Mouse (Mus musculus) B cell, adult 2 months (primary cell): Measurements from ENCODE around the gene Srgap3.
A peak's percentile ranks its signal among the peaks of the same experiment; 100 is the strongest.

Experiments
- DNase-seq, 2 experiments: peaks; one replicate each; pipeline ENCODE4 v3.0.0; 2022

The Srgap3 gene

GRCm38 (mm10) chr6:112809658-112810520, 137.2 kb downstream of the Srgap3 start:
- no peak for DNase-seq

- DNase-seq = no peak
Measured at GRCm38 (mm10) chr6:112808738-112809137, 138.3 kb downstream of the Srgap3 start.

- DNase-seq = no peak
Measured at GRCm38 (mm10) chr6:112801917-112802316, 145.1 kb downstream of the Srgap3 start.

GRCm38 (mm10) chr6:112798378-112798777, 148.7 kb downstream of the Srgap3 start:
- no peak for DNase-seq

GRCm38 (mm10) chr6:112796607-112797006, 150.5 kb downstream of the Srgap3 start:
- DNase-seq = no peak

- no peak for DNase-seq
Measured at GRCm38 (mm10) chr6:112793887-112794286, 153.2 kb downstream of the Srgap3 start.

- no peak for DNase-seq
Measured at GRCm38 (mm10) chr6:112789901-112790300, 157.2 kb downstream of the Srgap3 start.

GRCm38 (mm10) chr6:112788617-112789016, 158.4 kb downstream of the Srgap3 start:
- DNase-seq = no peak

GRCm38 (mm10) chr6:112788174-112788573, 158.9 kb downstream of the Srgap3 start:
- no peak for DNase-seq

- DNase-seq = no peak
Measured at GRCm38 (mm10) chr6:112781409-112782093, 165.5 kb downstream of the Srgap3 start.

GRCm38 (mm10) chr6:112778211-112778610, 168.9 kb downstream of the Srgap3 start:
- DNase-seq = no peak

- no peak for DNase-seq
Measured at GRCm38 (mm10) chr6:112776718-112777117, 170.3 kb downstream of the Srgap3 start.

GRCm38 (mm10) chr6:112773754-112774153, 173.3 kb downstream of the Srgap3 start:
- DNase-seq = no peak

- no peak for DNase-seq
Measured at GRCm38 (mm10) chr6:112770996-112771395, 176.1 kb downstream of the Srgap3 start.

- DNase-seq = no peak
Measured at GRCm38 (mm10) chr6:112758541-112758940, 188.5 kb downstream of the Srgap3 start.

- no peak for DNase-seq
Measured at GRCm38 (mm10) chr6:112756866-112757265, 190.2 kb downstream of the Srgap3 start.

- no peak for DNase-seq
Measured at GRCm38 (mm10) chr6:112754994-112755393, 192.1 kb downstream of the Srgap3 start.

GRCm38 (mm10) chr6:112752517-112752916, 194.5 kb downstream of the Srgap3 start:
- no peak for DNase-seq

- DNase-seq = no peak
Measured at GRCm38 (mm10) chr6:112752007-112752406, 195.1 kb downstream of the Srgap3 start.

GRCm38 (mm10) chr6:112742297-112742696, 204.8 kb downstream of the Srgap3 start:
- DNase-seq = no peak

GRCm38 (mm10) chr6:112741766-112742165, 205.3 kb downstream of the Srgap3 start:
- no peak for DNase-seq

- DNase-seq = no peak
Measured at GRCm38 (mm10) chr6:112739635-112740034, 207.4 kb downstream of the Srgap3 start.

GRCm38 (mm10) chr6:112738924-112739323, 208.1 kb downstream of the Srgap3 start:
- DNase-seq = peak; percentile 2 to 5

- no peak for DNase-seq
Measured at GRCm38 (mm10) chr6:112736471-112736870, 210.6 kb downstream of the Srgap3 start.
